Mouse (Mus musculus): ENCODE results near the gene Rdh12.
"Not testable (repeated sequence)": the region's sequence is repeated elsewhere in the genome, so short reads cannot be mapped to it uniquely, and the experiment has no call there.

Gene Rdh12

DNA sequence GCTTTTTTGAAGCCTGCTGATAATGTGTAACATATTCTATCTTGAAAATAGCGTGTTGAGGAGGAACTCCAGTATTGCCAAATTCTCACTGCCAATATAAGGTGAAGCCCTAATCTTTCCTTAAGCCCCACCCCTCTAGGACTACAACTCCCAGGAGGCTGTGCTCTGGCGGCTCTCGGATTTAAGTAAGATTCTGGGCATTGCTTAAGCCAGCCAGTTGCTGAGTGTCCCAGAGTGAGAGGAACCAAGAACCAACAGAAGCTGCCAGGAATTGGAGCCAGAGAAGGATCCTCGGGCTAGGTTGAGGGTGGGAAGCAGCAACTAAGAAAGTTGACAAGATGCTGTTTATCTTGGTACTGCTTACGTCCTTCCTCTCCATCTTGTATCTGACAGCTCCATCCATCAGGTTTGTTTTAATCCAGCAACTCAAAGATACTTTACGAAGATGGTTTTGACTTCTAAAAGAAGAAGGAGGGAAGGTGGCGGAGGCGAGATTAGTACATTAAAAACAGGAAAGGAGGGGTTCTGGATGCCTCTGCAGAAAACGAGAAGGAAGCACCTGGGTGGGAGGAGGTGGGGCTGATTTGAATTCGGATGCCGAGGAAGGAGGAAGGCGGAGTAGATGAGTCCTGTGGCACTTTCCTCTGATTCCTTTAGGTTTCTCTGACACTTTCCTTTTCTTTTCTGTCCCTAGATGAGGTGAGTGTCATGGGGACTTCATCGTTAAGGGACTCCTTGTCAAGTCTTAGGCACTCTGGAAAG lies at the start of gene Rdh12:
TSS of gene Rdh12 (plus strand) at position 212 of the 762 bp plus-strand sequence.
- DNase-seq (ENCODE audit: low spot score) = peak; percentile 3

GRCm38 (mm10) chr12:79162876-79163275 lies 45.8 kb upstream of the Rdh12 start:
- no peak for DNase-seq (ENCODE audit: low spot score)

GRCm38 (mm10) chr12:79169173-79169572 lies 39.5 kb upstream of the Rdh12 start:
- DNase-seq (ENCODE audit: low spot score) = no peak

DNA sequence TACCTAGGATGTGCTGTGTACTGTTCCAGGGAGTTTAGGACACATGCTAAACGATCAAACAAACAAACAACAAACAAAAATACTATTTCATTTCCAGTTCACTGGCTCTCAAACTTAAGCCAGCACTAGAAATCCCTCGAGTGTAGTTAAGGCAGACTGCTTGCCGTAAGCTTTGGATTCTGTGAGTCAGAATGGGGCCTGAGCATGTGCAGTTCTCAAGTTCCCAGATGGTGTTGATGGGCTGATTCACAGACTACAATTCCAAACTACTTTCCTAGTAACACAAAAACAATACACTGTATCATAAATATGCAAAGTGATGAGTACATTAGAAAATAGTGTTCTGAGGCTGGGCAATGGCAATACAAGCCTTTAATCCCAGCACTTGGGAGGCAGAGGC lies 38.3 kb upstream of the Rdh12 start:
- DNase-seq (ENCODE audit: low spot score) = no peak

GRCm38 (mm10) chr12:79171269-79171995 lies 37.3 kb upstream of the Rdh12 start:
- DNase-seq (ENCODE audit: low spot score) = no peak

DNA sequence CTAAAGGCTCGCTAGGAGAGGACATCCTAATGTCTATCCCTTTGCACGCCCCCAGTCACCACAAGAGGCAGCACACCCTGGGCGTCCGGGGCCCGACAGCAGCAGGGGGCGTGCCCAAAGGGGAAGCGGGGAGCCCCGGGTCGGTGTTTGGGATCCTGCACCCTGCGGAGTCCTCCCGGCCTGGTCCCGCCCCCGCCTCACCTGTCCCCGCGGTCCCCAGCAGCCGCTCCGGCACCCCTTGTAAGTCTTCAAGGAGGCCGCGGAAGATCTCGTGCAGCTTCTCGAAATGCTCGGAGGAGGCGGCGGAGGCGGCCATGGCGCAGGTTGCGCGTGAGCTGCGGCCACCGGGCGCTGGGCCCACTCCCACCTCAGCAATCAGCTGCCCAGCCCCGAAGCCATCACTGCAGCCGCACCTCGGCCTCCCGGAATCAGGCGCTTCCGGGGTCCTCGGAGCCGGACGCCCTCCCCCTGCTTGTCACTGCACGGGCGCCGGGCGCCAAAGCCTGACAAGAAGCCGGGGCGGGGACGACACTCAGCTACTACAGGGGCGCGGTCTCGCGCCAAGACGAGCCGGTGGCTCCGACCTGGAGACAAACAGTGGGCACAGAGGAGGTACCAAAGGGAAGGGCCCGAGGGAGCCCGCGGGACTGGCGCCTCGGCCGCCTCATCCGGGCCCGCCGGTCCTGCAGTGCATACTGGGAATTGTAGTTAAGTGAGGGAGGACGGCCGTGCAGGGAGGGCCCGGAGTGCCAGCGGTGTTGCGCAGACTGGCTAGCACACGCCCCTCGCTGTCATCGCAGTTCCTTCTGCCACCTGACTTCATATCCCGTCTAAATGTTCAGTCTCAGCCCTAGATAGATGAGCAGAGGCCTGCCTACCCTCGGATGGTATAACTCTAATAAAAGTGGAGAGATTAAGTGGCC lies 36.4 kb upstream of the Rdh12 start, which contains the start of gene Vti1b:
TSS of gene Vti1b (minus strand) at position 649 of the 923 bp plus-strand sequence.
- peak; percentile 91 for DNase-seq (ENCODE audit: low spot score)

GRCm38 (mm10) chr12:79173721-79174120 lies 35.0 kb upstream of the Rdh12 start:
- peak; percentile 15 for DNase-seq (ENCODE audit: low spot score)

- DNase-seq (ENCODE audit: low spot score) = no peak
These were observed 32.7 kb upstream of the Rdh12 start for GRCm38 (mm10) chr12:79175998-79176397.

DNA sequence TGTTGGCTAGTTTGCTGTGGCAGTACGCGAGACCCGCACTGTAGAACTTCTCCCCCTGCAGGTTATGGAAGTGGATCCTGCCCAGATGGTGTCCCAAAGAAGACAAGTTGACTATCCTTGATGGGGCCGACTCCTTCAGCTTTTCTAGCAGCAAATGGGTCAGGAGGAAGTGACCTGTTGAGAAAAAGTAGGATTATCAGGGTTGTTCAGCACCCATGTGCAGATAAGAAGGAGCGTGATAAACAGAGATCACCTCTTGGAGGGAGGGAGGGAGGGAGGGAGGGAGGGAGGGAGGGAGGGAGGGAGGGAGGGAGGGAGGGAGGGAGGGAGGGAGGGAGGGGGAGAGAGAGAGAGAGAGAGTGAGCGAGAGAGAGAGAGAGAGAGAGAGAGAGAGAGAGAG lies 23.6 kb upstream of the Rdh12 start:
- not testable (repeated sequence) for DNase-seq (ENCODE audit: low spot score)

GRCm38 (mm10) chr12:79190931-79191673 lies 17.6 kb upstream of the Rdh12 start:
- DNase-seq (ENCODE audit: low spot score) = peak; percentile 66

DNA sequence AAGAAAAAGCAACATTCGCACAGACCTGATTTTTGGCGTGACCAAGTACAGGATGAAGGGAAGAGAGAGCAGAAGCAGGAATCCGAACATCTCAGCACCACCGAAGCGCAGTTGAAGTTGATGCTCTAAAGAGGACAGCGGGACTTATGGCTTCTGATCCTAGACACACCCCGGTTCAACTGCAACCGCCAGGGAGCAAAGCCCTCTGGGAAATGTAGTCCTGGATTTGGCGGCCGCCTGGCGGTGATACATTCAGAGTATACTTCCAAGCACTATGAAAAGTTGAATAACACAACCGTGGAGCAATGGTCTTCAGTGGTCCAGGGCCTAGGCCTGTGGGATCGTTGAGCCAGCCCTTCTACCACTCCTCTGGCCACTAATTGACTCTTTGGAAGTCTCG lies 17.0 kb upstream of the Rdh12 start:
- DNase-seq (ENCODE audit: low spot score) = peak; percentile 72

DNA sequence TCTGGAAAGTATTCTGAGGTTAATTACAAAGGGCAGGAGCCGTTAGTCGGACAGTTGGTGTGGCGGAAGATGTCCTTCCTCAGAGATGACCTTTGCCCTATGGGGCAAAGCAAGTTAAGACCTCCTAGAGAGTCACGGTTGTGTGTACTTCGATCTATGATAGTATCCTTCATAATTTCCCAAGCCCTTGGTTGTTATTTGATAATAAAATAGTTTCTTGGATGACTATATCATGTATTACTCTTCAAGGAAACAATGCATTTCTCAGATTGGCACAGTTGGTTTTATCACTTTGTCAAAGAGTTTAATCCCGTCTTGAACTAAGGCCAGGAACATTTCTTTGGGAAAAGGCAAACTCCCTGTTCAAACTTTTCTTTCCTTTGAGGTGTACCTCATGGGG lies 16.5 kb upstream of the Rdh12 start, which contains the start of gene Rdh11:
TSS of gene Rdh11 (minus strand) at position 101 of the 400 bp plus-strand sequence.
- DNase-seq (ENCODE audit: low spot score) = no peak

- peak; percentile 42 for DNase-seq (ENCODE audit: low spot score)
These were observed 15.3 kb upstream of the Rdh12 start for GRCm38 (mm10) chr12:79193441-79193840.

- DNase-seq (ENCODE audit: low spot score) = no peak
These were observed 11.6 kb upstream of the Rdh12 start for GRCm38 (mm10) chr12:79197105-79197504.

GRCm38 (mm10) chr12:79201882-79202281 lies 6.8 kb upstream of the Rdh12 start:
- DNase-seq (ENCODE audit: low spot score) = no peak

DNA sequence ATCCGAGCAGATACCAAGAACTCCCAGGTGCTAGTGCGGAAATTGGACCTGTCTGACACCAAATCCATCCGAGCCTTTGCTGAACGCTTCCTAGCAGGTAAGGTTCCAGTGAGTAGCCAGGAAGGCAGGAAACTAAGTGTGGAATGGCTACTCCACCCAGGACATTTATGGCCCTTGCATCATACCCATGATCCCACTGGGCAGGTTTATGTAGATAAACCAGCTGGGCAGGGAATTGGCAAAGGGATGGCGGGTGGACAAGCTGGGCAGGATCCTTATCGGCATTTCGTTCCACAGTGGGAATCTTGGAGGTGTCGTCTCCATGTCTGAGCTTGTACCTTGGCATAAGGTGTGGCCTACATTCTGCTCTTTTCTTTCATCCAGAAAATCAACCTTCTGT lies 2.7 kb downstream of the Rdh12 start:
- no peak for DNase-seq (ENCODE audit: low spot score)

- no peak for DNase-seq (ENCODE audit: low spot score)
These were observed 8.8 kb downstream of the Rdh12 start for GRCm38 (mm10) chr12:79217511-79217910.

- DNase-seq (ENCODE audit: low spot score) = no peak
These were observed 26.9 kb downstream of the Rdh12 start for GRCm38 (mm10) chr12:79235485-79236080.

GRCm38 (mm10) chr12:79241985-79242384 lies 33.3 kb downstream of the Rdh12 start:
- DNase-seq (ENCODE audit: low spot score) = no peak

- no peak for DNase-seq (ENCODE audit: low spot score)
These were observed 34.2 kb downstream of the Rdh12 start for GRCm38 (mm10) chr12:79242921-79243320.

GRCm38 (mm10) chr12:79248110-79248509 lies 39.4 kb downstream of the Rdh12 start:
- DNase-seq (ENCODE audit: low spot score) = no peak

All from spleen, adult 12 weeks (tissue).